Mouse (Mus musculus) lung, embryonic 15.5 days (tissue): ENCODE measurements around the gene Rims3. TPM values are rescaled to one million over a fixed set of nuclear protein-coding genes. Genes with fewer than 3 reads are reported as not detected.
A peak's percentile ranks its signal among the peaks of the same experiment; 100 is the strongest.

Experiments used
- ATAC-seq: fragments of 200-750 bp; cut with Nextera tagmentation; 2 replicates; pipeline ENCODE4 v1.8.0; 2017; ENCODE audit warnings: moderate number of reproducible peaks, borderline replicate concordance; ENCODE audit not compliant: low FRiP score, low TSS enrichment; ENCODE audit errors: extremely low read depth
- H3K27ac ChIP-seq: fragments of 300-500 bp; sonication (generic); 2 replicates; pipeline ENCODE4 v1.5.1; 2015; ENCODE audit warnings: moderate library complexity, mild to moderate bottlenecking, inconsistent platforms
- H3K27me3 ChIP-seq: fragments of 300-500 bp; sonication (generic); 2 replicates; pipeline ENCODE4 v1.6.1; 2015; ENCODE audit warnings: inconsistent platforms
- H3K36me3 ChIP-seq: fragments of 300-500 bp; sonication (generic); 2 replicates; pipeline ENCODE4 v1.6.1; 2015; ENCODE audit warnings: inconsistent platforms
- H3K4me1 ChIP-seq: fragments of 300-500 bp; sonication (generic); 2 replicates; pipeline ENCODE4 v1.6.1; 2015; ENCODE audit warnings: inconsistent platforms
- H3K4me2 ChIP-seq: fragments of 300-500 bp; sonication (generic); 2 replicates; pipeline ENCODE4 v1.6.1; 2015; ENCODE audit warnings: inconsistent platforms, mild to moderate bottlenecking, moderate library complexity
- H3K4me3 ChIP-seq: fragments of 300-500 bp; sonication (generic); 2 replicates; pipeline ENCODE4 v1.5.1; 2015; ENCODE audit warnings: mild to moderate bottlenecking, inconsistent platforms
- H3K9ac ChIP-seq: fragments of 300-500 bp; sonication (generic); 2 replicates; pipeline ENCODE4 v1.6.1; 2015; ENCODE audit warnings: inconsistent platforms
- H3K9me3 ChIP-seq: fragments of 300-500 bp; sonication (generic); 2 replicates; pipeline ENCODE4 v1.6.1; 2016; ENCODE audit warnings: inconsistent platforms
- WGBS: fragments of 180-500 bp; shearing (Covaris S2); methylation state at CpG from one replicate; pipeline ENCODE4 v1.1.7; 2015; 5-methylcytosine and 5-hydroxymethylcytosine counted together
- polyA plus RNA-seq: library from polyadenylated mRNA; unstranded; fragments of >200 nt; fragmentation: Nextera tagmentation; extraction: Ambion mirVana; gene quantifications from 2 replicates; pipeline ENCODE4 v1.2.1, GENCODE M21; 2015

Gene Rims3
- polyA plus RNA-seq, 1 experiment from 2014 or later = 0.57 TPM

DNA sequence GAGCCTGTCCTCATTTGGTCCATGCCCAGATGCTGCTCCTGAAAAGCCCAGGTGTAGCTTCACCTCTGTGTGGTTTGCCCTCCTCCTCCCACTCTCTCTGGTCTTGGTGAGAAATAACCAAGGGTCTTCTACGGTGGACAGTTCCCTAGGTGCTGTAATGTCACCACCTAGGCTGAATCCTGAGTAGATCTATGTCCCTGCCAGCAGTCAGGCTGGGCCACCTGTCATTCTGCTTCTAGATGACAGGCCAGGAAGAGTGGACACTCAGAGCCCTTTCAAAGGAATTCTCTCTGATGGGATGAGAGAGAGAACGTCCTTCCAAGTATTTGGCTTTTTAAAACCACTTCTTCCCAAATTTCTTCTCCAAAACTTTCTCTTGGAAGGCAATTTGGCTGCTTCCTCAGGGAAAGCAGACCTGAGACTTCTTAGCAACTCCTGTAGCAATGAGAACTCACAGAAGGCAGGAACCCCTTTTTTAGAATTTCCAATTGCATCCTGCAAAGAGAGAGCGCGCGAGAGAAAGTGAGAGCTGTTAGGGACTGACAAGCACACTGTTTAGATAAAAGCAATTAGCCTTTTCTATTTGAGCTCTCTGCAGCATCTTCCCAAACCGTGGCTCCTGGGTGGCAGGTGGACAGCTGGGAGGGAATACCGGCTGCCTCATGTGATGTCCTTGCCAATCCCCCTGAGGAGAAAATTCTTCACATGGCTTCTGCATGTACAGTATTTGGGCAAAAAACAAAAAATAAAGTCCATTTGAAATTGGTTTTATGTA is 41.4 kb downstream of the Rims3 start:
- Histone ChIP-seq H3K27ac (no peak overlapping the region), H3K4me3 (no peak overlapping the region), H3K36me3 (no peaks in the 10 kb centered on the region), H3K9ac (no peak overlapping the region), H3K4me2 (no peak overlapping the region), H3K9me3 (no peaks in the 10 kb centered on the region), H3K27me3 (no peaks in the 10 kb centered on the region), H3K4me1 (0 out of 2 replicates have a peak, but pooled peaks cover 3% of the 10 kb centered on the region)
- no peak for ATAC-seq
- 64% methylated on average over 7 of the region's 7 CpGs for WGBS

DNA sequence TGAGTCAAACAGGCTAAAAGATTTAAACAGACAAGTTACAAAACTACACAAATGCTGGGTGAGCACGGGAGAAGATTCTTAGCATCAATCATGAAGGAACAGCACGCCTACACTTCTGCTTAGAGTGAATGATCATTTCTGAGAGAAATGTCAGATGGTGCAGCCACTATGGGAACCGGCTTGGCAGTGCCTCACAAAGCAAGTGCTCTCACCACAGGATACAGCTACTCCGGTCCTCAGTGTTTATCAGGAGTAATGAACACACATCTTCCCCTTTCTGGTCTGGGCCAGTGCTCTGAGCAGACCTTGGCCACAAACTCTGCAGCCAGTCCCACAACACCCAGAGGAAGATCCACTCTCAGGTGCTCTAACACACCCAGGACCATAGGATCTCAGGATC is 49.9 kb downstream of the Rims3 start:
- H3K4me2 ChIP-seq = no peak overlapping the region
- no peak overlapping the region for H3K9ac ChIP-seq
- no peaks in the 10 kb centered on the region for H3K4me1 ChIP-seq
- WGBS = 25% methylated on average over 4 of the region's 4 CpGs
- no peak overlapping the region for H3K4me3 ChIP-seq
- no peaks in the 10 kb centered on the region for H3K9me3 ChIP-seq
- no peak for ATAC-seq
- no peaks in the 10 kb centered on the region for H3K27me3 ChIP-seq
- no peak overlapping the region for H3K27ac ChIP-seq
- H3K36me3 ChIP-seq = no peaks in the 10 kb centered on the region

DNA sequence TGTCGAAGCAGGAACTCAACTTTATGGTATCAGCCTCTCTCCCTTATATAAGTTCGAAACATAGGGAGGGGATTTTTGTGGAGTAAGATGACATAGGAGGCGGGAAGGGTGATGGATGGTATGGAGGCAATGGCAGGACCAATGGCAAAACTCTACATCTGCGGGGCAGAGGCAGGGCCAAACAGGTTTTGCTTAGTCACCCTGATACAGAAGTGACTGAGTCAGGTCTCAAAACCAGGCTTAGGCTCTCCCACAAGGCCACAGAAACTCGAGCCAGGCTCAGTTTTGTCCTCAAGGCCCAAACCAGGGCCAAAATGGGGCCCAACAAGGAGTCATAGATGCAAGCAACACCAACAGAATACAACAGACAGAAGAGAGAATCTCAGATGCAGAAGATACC is 51.0 kb downstream of the Rims3 start:
- 72% methylated on average over 5 of the region's 5 CpGs for WGBS
- Histone ChIP-seq H3K27me3 (0 out of 2 replicates have a peak, but pooled peaks cover 2% of the 10 kb centered on the region), H3K9me3 (no peaks in the 10 kb centered on the region), H3K9ac (no peak overlapping the region), H3K36me3 (no peaks in the 10 kb centered on the region), H3K4me2 (no peak overlapping the region), H3K27ac (no peak overlapping the region), H3K4me3 (no peak overlapping the region), H3K4me1 (no peaks in the 10 kb centered on the region)
- ATAC-seq = no peak

DNA sequence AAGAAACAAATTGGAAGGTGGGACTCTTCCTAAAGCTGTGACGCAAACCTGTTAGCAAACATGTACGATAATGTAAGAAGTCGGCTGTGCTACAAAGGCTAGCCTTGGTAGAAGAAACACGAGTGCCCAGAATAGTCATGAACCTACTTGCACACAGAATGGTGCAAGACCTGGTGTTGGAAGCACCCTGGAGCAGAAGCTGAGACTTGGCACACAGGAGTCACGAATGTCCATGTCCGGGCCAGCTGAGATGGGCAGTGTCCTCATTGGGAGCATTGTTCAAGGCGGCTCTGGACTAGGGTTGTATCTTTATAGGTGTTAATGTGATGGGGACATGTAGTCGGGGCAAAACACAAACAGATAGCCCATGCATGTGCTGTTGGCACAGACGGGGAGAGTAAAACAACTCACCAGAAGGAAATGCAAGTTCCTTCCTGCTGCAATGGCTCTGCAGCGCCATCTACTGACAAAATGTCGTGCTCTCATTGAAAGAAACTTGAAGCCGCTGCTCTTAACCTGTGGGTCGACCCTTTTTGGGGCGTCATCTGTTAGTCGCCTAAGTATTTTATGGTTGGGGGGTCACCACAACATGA is 55.0 kb downstream of the Rims3 start:
- WGBS = 29% methylated on average over 15 of the region's 15 CpGs
- H3K4me2 ChIP-seq = no peak overlapping the region
- ATAC-seq = no peak

DNA sequence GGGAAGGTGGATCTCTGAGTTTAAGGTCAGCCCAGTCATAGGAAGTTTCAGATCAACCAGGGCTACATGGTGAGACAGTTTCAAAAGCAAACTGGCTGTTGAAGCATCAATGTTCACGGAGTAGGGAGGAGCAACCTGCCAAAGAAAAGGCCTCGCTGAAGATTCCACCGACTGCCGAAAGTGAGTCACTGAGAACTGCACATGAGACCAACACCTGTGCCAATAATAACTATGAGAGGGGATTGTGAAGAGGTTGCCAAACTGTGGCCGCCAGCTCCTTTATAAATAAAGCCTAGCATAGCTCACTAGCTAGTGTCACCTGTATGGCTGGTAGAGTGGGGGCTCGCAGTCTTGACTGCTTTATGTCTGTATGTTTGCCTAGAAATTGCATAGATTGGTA is 56.5 kb downstream of the Rims3 start:
- ATAC-seq = no peak
- Histone ChIP-seq H3K9me3 (no peaks in the 10 kb centered on the region), H3K9ac (no peak overlapping the region), H3K27me3 (0 out of 2 replicates have a peak, but pooled peaks cover 2% of the 10 kb centered on the region), H3K4me1 (no peaks in the 10 kb centered on the region), H3K27ac (no peak overlapping the region), H3K36me3 (no peaks in the 10 kb centered on the region), H3K4me3 (no peak overlapping the region), H3K4me2 (no peak overlapping the region)
- 80% methylated on average over 6 of the region's 6 CpGs for WGBS

More for the DNA sequence above, 55.0 kb downstream of the Rims3 start:
- H3K27me3 ChIP-seq = 0 out of 2 replicates have a peak, but pooled peaks cover 2% of the 10 kb centered on the region
- no peak overlapping the region for H3K4me3 ChIP-seq
- H3K4me1 ChIP-seq = no peaks in the 10 kb centered on the region
- H3K27ac ChIP-seq = no peak overlapping the region
- H3K9me3 ChIP-seq = no peaks in the 10 kb centered on the region
- no peak overlapping the region for H3K9ac ChIP-seq
- H3K36me3 ChIP-seq = no peaks in the 10 kb centered on the region

DNA sequence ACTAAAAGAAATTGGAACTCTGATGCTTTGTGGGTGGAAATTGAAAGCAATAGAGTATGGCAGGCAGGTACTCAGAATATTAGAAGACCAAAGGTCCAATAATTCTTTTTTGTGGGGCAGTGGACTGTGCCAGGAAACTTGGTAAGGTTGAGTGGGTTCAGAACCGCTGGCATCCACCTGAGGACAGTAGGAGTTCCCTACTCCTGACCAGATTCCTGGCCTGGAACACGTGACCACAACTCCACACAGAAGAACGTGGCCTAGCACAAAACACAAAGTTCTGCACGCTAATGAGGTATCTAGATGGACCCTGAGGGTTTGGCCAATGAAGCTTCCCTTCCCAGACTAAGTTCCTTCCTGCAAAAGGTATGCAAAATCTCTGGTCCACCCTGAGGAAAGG is 58.2 kb downstream of the Rims3 start:
- H3K4me2 ChIP-seq = no peak overlapping the region
- 0 out of 2 replicates have a peak, but pooled peaks cover 2% of the 10 kb centered on the region for H3K27me3 ChIP-seq
- no peaks in the 10 kb centered on the region for H3K36me3 ChIP-seq
- no peaks in the 10 kb centered on the region for H3K4me1 ChIP-seq
- no peak overlapping the region for H3K27ac ChIP-seq
- WGBS = 44% methylated on average over 4 of the region's 4 CpGs
- H3K9ac ChIP-seq = no peak overlapping the region
- no peaks in the 10 kb centered on the region for H3K9me3 ChIP-seq
- no peak overlapping the region for H3K4me3 ChIP-seq
- no peak for ATAC-seq

DNA sequence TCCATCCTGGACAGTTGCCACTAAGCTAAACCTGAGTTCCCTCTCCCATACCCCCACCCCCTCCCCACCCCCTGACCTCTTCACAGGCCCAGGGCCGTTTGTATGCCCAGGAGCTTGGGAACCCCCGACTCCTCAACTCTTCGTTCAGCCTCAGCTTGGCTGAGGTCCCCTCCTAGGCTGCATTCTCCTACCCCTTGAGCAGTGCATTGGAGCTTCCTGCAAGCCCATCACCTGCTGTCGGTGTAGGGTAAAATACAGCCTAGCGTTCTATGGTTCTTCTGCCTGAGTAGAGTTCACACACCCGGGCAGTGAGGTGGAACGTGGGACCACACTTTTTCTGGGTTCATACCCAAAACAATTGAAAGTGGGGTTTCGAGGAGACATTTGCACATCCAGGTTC is 58.8 kb downstream of the Rims3 start:
- no peak overlapping the region for H3K27ac ChIP-seq
- no peak for ATAC-seq
- 0 out of 2 replicates have a peak, but pooled peaks cover 2% of the 10 kb centered on the region for H3K27me3 ChIP-seq
- no peaks in the 10 kb centered on the region for H3K9me3 ChIP-seq
- H3K4me2 ChIP-seq = no peak overlapping the region
- no peak overlapping the region for H3K9ac ChIP-seq
- no peak overlapping the region for H3K4me3 ChIP-seq
- no peaks in the 10 kb centered on the region for H3K4me1 ChIP-seq
- WGBS = 58% methylated on average over 8 of the region's 8 CpGs
- no peaks in the 10 kb centered on the region for H3K36me3 ChIP-seq

DNA sequence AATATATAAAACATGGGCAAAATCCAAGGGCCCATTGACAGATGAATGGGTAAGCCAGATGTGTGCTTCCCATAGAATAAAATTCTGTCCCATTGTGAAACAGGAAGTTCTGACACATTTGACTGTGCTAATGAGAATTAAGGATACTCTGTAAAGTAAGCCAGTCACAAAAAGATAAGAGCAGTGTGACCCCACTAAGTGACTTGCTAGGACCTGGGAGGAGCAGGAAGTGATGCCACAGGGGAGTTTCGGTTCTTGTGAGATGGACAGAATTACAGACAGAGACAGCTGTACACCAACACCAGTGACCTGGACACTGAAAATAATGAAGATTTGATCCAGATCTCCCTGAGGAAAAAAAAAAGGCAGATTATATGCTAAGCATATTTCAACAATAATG is 59.2 kb downstream of the Rims3 start:
- Histone ChIP-seq H3K4me3 (no peak overlapping the region), H3K36me3 (no peaks in the 10 kb centered on the region), H3K27ac (no peak overlapping the region), H3K4me1 (no peaks in the 10 kb centered on the region), H3K9me3 (no peaks in the 10 kb centered on the region), H3K27me3 (0 out of 2 replicates have a peak, but pooled peaks cover 2% of the 10 kb centered on the region), H3K4me2 (no peak overlapping the region), H3K9ac (no peak overlapping the region)
- ATAC-seq = no peak
- WGBS = 60% methylated on average over 1 of the region's 1 CpGs

DNA sequence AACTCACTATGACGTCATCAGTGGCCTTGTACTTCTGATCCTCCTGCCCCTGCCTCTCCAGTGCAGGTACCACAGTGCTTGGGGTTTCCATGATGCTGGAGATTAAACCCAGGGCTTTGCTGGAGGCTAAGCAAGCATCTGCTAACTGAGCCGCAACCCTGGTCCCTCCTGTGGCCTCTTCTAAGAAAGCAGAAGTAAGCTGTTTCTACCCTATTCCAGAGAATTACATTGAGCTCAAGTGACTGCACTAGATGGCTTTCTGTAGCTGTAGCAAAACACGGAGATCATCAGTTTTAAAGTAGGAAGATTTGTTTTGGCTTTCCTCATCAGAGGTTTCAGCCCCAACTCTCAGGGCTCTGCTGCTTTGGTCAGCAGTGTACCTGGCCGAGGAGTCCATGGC is 59.9 kb downstream of the Rims3 start:
- Histone ChIP-seq H3K4me3 (no peak overlapping the region), H3K36me3 (0 out of 2 replicates have a peak, but pooled peaks cover under 1% of the 10 kb centered on the region), H3K4me1 (no peaks in the 10 kb centered on the region), H3K27me3 (0 out of 2 replicates have a peak, but pooled peaks cover 2% of the 10 kb centered on the region), H3K27ac (no peak overlapping the region), H3K9me3 (no peaks in the 10 kb centered on the region), H3K4me2 (no peak overlapping the region), H3K9ac (no peak overlapping the region)
- ATAC-seq = no peak
- WGBS = 69% methylated on average over 4 of the region's 4 CpGs

DNA sequence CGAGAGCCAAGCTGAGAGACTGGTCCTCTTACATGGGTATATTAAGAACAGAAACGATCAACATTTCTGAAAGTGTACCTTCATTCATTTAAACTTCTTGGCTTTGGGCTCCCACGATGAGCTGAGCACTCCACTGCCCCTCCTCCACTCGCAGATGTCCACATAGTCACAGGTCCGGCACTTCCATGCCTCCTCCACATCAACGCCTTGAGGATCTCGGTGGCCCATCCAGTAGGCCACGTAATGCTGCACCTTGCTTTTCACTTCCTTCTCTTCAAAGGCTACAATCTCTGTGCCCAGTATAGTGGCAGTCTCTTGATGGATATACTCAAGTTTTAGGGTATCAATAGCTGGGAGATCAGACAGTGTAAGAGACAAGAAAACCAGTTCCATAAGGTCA is 66.8 kb downstream of the Rims3 start:
- peaks cover 28% of the 10 kb centered on the region for H3K36me3 ChIP-seq
- WGBS = 91% methylated on average over 8 of the region's 8 CpGs
- H3K4me2 ChIP-seq = no peak overlapping the region
- H3K9ac ChIP-seq = no peak overlapping the region
- no peak overlapping the region for H3K4me3 ChIP-seq
- H3K4me1 ChIP-seq = 0 out of 2 replicates have a peak, but pooled peaks cover 4% of the 10 kb centered on the region
- H3K27ac ChIP-seq = no peak overlapping the region
- ATAC-seq = no peak
- H3K27me3 ChIP-seq = no peaks in the 10 kb centered on the region
- H3K9me3 ChIP-seq = no peaks in the 10 kb centered on the region

DNA sequence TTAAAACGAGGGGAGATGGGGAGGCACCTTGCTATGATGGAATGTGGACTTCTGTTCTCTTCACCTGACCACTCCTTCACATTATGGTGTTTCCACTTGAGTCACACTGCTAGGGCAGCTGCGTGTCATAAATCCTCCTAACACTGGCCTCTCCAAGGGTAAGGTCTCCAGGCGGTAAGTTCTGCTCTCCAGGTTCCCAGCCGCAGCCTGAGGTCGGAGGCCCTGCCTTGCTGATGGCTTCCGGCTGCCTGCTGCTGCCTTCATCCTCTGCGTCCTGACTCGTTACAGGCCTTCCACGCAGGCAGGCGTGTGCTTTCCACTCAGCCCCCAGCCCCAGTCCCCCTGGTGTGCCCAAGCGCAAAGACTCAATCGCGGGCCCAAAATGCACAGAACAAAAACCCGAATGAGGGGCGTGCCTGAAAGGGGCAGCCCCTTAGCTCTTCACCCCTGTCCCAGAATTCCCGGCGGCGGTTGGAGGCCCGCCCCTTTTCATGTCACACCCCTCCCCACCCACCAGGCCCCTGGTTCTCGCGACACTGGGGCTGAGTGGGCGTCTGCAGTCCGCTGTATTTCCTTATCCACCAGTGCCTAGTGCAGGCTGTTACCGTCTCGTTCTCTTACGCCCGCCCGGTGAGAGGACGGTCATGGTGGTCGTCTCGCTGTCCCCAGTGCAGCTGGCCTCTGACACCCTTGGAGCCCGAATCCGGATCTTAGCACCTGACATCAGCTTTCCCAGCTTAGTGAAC is 70.1 kb downstream of the Rims3 start, which contains the start of gene Exo5:
Exo5 (minus strand) TSS at position 464 of the 746 bp plus-strand sequence.
- no peaks in the 10 kb centered on the region for H3K9me3 ChIP-seq
- peak; percentile 98 for ATAC-seq
- H3K27me3 ChIP-seq = no peaks in the 10 kb centered on the region
- peak within 1 kb of the TSS; percentile 72 for H3K9ac ChIP-seq
- H3K4me3 ChIP-seq = peak within 1 kb of the TSS; percentile 70
- H3K4me2 ChIP-seq = peak within 1 kb of the TSS; percentile 64
- H3K27ac ChIP-seq = peak within 1 kb of the TSS; percentile 81
- WGBS = 0% methylated on average over 33 of the region's 33 CpGs
- 0 out of 2 replicates have a peak, but pooled peaks cover 4% of the 10 kb centered on the region for H3K4me1 ChIP-seq
- H3K36me3 ChIP-seq = peaks cover 26% of the 10 kb centered on the region
